Mouse (Mus musculus) cerebellum, adult 2 months (tissue): Measurements from ENCODE around the gene Aurka. TPM values are rescaled to one million over a fixed set of nuclear protein-coding genes. Genes with fewer than 3 reads are reported as not detected.

Experiments
- DNase-seq, 2 experiments: peaks; one replicate each; pipeline ENCODE4 v3.0.0; 2021
- H3K27ac ChIP-seq: fragments of 200-500 bp; 2 replicates; pipeline ENCODE4 v1.5.1; 2012; ENCODE audit warnings: low read length, control low read depth, inconsistent platforms; ENCODE audit not compliant: insufficient read depth
- H3K27me3 ChIP-seq: fragments of 200-500 bp; 2 replicates; pipeline ENCODE4 v1.6.1; 2012; ENCODE audit warnings: inconsistent platforms, mild to moderate bottlenecking, low read length, moderate library complexity; ENCODE audit not compliant: control insufficient read depth, insufficient read depth
- H3K4me1 ChIP-seq: fragments of 200-500 bp; 2 replicates; pipeline ENCODE4 v1.6.1; 2011; ENCODE audit warnings: low read length; ENCODE audit not compliant: control insufficient read depth, insufficient read depth
- H3K4me3 ChIP-seq: fragments of 200-500 bp; replicated peaks from 2 replicates; pipeline ENCODE3; 2011; ENCODE audit warnings: mild to moderate bottlenecking, low read depth, low read length, control low read depth; ENCODE audit not compliant: insufficient read depth
- CTCF ChIP-seq: fragments of 200-500 bp; IDR thresholded peaks from 2 replicates; pipeline ENCODE4 v1.5.1; 2011; ENCODE audit warnings: low read depth, mild to moderate bottlenecking, control low read depth, low read length, moderate library complexity, borderline replicate concordance; ENCODE audit not compliant: insufficient read depth
- POLR2A ChIP-seq: fragments of 200-500 bp; IDR thresholded peaks from 2 replicates; pipeline ENCODE4 v1.6.1; 2011; ENCODE audit warnings: low read length, control low read depth, borderline replicate concordance; ENCODE audit not compliant: insufficient read depth
- WGBS: fragments of 180-500 bp; shearing (Covaris S2); methylation state at CpG from one replicate; pipeline ENCODE4 v1.1.7; 2018; 5-methylcytosine and 5-hydroxymethylcytosine counted together
- polyA plus RNA-seq: library from polyadenylated mRNA; depleted of rRNA; stranded (reverse); fragments of >200 nt; gene quantifications from 2 replicates; pipeline ENCODE4 v1.2.3, GENCODE M21; 2012

The Aurka gene
- polyA plus RNA-seq, 1 experiment = 2.2 TPM

- TF ChIP-seq POLR2A = no peak
- no peak for TF ChIP-seq CTCF
- WGBS = 54% methylated on average over 5 of the region's 5 CpGs
- no peaks in the 10 kb centered on the region for H3K4me1 ChIP-seq
- H3K27me3 ChIP-seq = no peaks in the 10 kb centered on the region
- DNase-seq = no peak
- H3K4me3 ChIP-seq = no peak overlapping the region
- H3K27ac ChIP-seq = no peak overlapping the region
These were observed 6.7 kb upstream of the Aurka start for GRCm38 (mm10) chr2:172376999-172377515.

DNA sequence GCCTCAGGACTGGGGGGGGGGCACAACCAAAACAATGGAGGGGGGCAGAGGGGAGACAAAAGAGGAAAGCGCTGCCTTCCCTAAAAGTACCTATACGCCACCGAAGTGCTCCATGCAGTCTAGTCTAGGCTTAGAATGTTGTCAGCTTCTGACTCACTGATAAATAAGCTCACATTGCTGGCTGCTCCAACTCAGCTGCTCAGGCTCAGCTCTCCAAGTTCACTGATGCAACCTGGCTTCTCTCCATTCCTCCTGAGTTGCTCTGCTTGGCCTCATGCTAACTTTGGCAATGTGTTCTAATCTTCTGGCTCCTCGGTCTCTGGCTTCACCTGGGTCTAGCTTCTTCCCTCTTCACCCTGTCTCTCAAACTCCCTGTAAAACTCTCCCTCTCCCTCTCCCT lies 6.2 kb upstream of the Aurka start:
- no peak overlapping the region for H3K27ac ChIP-seq
- H3K4me1 ChIP-seq = no peaks in the 10 kb centered on the region
- WGBS = 75% methylated on average over 4 of the region's 4 CpGs
- no peak overlapping the region for H3K4me3 ChIP-seq
- DNase-seq = no peak
- no peaks in the 10 kb centered on the region for H3K27me3 ChIP-seq
- no peak for TF ChIP-seq POLR2A
- no peak for TF ChIP-seq CTCF

DNA sequence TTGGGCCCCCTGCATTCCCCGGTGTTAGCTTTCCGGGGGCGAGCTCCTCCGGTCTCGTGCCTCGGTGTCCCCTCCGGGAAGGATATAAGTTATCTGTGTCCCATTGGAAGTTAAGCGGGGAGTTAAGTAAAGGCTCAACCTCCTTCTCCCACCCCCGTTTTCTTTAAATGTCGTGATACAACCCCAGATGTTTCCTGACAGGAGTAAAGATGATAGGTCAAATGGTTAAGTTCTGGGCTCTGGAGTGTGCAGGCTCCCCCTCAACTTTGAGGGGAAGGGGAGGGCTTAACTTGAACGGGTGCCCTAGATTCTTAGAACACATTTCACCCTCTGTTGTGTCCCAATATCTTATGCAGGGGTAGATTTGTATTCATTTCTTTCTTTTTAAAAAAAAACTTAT lies 923 bp upstream of the Aurka start:
- H3K27ac ChIP-seq = no peak overlapping the region
- no peaks in the 10 kb centered on the region for H3K4me1 ChIP-seq
- WGBS = under 1% methylated on average over 11 of the region's 11 CpGs
- TF ChIP-seq CTCF (no peak), POLR2A (no peak)
- H3K4me3 ChIP-seq = peak overlapping the region; percentile 91
- no peak for DNase-seq
- no peaks in the 10 kb centered on the region for H3K27me3 ChIP-seq

DNA sequence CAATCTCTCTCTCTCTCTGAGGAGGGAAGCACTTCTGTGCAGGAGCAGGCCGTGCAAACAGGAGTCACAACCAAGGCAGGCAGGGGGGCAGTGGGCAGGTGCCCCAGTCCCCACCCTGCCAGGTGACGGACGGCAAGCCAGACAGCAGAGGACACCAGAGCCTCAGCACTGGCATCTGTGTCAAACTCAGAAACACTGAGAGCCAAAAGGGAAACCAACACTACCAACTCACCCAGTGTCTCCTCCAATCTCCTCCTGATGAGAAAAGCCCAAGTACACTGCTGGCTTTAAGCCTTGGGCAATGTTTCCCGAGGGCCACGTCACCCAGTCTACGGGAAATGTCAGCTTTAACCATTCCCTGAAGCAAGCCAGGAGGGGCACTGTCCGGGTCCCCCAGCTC lies 7.2 kb downstream of the Aurka start:
- Histone ChIP-seq H3K4me1 (no peaks in the 10 kb centered on the region), H3K4me3 (no peak overlapping the region), H3K27ac (no peak overlapping the region), H3K27me3 (no peaks in the 10 kb centered on the region)
- DNase-seq = no peak
- TF ChIP-seq POLR2A = no peak
- no peak for TF ChIP-seq CTCF
- 66% methylated on average over 7 of the region's 7 CpGs for WGBS

- no peaks in the 10 kb centered on the region for H3K4me1 ChIP-seq
- no peaks in the 10 kb centered on the region for H3K27me3 ChIP-seq
- 16% methylated on average over 5 of the region's 5 CpGs for WGBS
- TF ChIP-seq CTCF = no peak
- no peak for TF ChIP-seq POLR2A
- H3K27ac ChIP-seq = no peak overlapping the region
- no peak overlapping the region for H3K4me3 ChIP-seq
- DNase-seq = no peak
These were observed 14.5 kb downstream of the Aurka start for GRCm38 (mm10) chr2:172355833-172356232.

- Histone ChIP-seq H3K4me1 (no peaks in the 10 kb centered on the region), H3K27ac (no peak overlapping the region), H3K4me3 (no peak overlapping the region), H3K27me3 (no peaks in the 10 kb centered on the region)
- no peak for TF ChIP-seq CTCF
- TF ChIP-seq POLR2A = no peak
- no peak for DNase-seq
- WGBS = 42% methylated on average over 9 of the region's 9 CpGs
These were observed 15.6 kb downstream of the Aurka start for GRCm38 (mm10) chr2:172354761-172355160.

GRCm38 (mm10) chr2:172353218-172353617 lies 17.1 kb downstream of the Aurka start:
- 29% methylated on average over 9 of the region's 9 CpGs for WGBS
- no peak overlapping the region for H3K27ac ChIP-seq
- no peak for DNase-seq
- TF ChIP-seq CTCF (no peak), POLR2A (no peak)
- no peak overlapping the region for H3K4me3 ChIP-seq
- no peaks in the 10 kb centered on the region for H3K27me3 ChIP-seq
- H3K4me1 ChIP-seq = no peaks in the 10 kb centered on the region

GRCm38 (mm10) chr2:172350773-172351172 lies 19.6 kb downstream of the Aurka start:
- no peak for TF ChIP-seq POLR2A
- no peak for TF ChIP-seq CTCF
- Histone ChIP-seq H3K4me3 (no peak overlapping the region), H3K27me3 (no peaks in the 10 kb centered on the region), H3K4me1 (no peaks in the 10 kb centered on the region), H3K27ac (no peak overlapping the region)
- 81% methylated on average over 8 of the region's 8 CpGs for WGBS
- no peak for DNase-seq
